Mouse (Mus musculus): Measurements from ENCODE around the gene Cdh13. TPM values are rescaled to one million over a fixed set of nuclear protein-coding genes. Genes with fewer than 3 reads are reported as not detected.

Cdh13 gene
- polyA plus RNA-seq, 2 experiments, result 9.3 to 25.2 TPM

- ATAC-seq (ENCODE audit: low FRiP score, low read depth), result no peak
Observed at GRCm38 (mm10) chr8:118290266-118290665, 6.7 kb downstream of the Cdh13 start.

GRCm38 (mm10) chr8:118296477-118296876 lies 12.9 kb downstream of the Cdh13 start:
- ATAC-seq (ENCODE audit: low FRiP score, low read depth) (no peak), DNase-seq (ENCODE audit: low spot score) (no peak)
- WGBS, result 82% methylated on average over 5 of the region's 5 CpGs

More at GRCm38 (mm10) chr8:118290266-118290665, 6.7 kb downstream of the Cdh13 start:
- no peak for TF ChIP-seq POLR2A (IDR thresholded peaks at IDR 0.05; ENCODE audit: borderline replicate concordance, extremely low read depth, insufficient read depth, insufficient read length)
- H3K27me3 ChIP-seq (ENCODE audit: control insufficient read depth, insufficient read depth, low read length), result peaks cover 15% of the 10 kb centered on the region; the same call in 1 of the 2 replicates
- no peaks in the 10 kb centered on the region for H3K36me3 ChIP-seq (ENCODE audit: control insufficient read depth, insufficient read depth, low read length)
- no peak overlapping the region for H3K9ac ChIP-seq (ENCODE audit: low read depth, low read length, severe bottlenecking)
- H3K4me1 ChIP-seq (ENCODE audit: control insufficient read depth, insufficient read depth, low read length), result peaks cover 7% of the 10 kb centered on the region; the same call in 1 of the 2 replicates
- DNase-seq (ENCODE audit: low spot score), result no peak
- H3K27ac ChIP-seq (replicated peaks; ENCODE audit: low read depth, low read length), result no peak overlapping the region
- H3K4me3 ChIP-seq (replicated peaks; ENCODE audit: low read length), result no peak overlapping the region
- no peaks in the 10 kb centered on the region for H3K9me3 ChIP-seq (ENCODE audit: control insufficient read depth, low read length)
- 65% methylated on average over 6 of the region's 6 CpGs for WGBS
- H3K4me2 ChIP-seq (replicated peaks; ENCODE audit: low read depth, low read length, severe bottlenecking), result no peak overlapping the region

GRCm38 (mm10) chr8:118306957-118307356 lies 23.4 kb downstream of the Cdh13 start:
- TF ChIP-seq POLR2A (IDR thresholded peaks at IDR 0.05; ENCODE audit: borderline replicate concordance, extremely low read depth, insufficient read depth, insufficient read length), result no peak
- Histone ChIP-seq H3K4me1 (ENCODE audit: control insufficient read depth, insufficient read depth, low read length) (no peaks in the 10 kb centered on the region), H3K27me3 (ENCODE audit: control insufficient read depth, insufficient read depth, low read length) (no peaks in the 10 kb centered on the region), H3K9me3 (ENCODE audit: control insufficient read depth, low read length) (no peaks in the 10 kb centered on the region), H3K9ac (ENCODE audit: low read depth, low read length, severe bottlenecking) (no peak overlapping the region), H3K27ac (replicated peaks; ENCODE audit: low read depth, low read length) (no peak overlapping the region), H3K4me3 (replicated peaks; ENCODE audit: low read length) (no peak overlapping the region), H3K4me2 (replicated peaks; ENCODE audit: low read depth, low read length, severe bottlenecking) (no peak overlapping the region), H3K36me3 (ENCODE audit: control insufficient read depth, insufficient read depth, low read length) (no peaks in the 10 kb centered on the region)
- WGBS, result 75% methylated on average over 10 of the region's 10 CpGs
- DNase-seq (ENCODE audit: low spot score), result no peak
- ATAC-seq (ENCODE audit: low FRiP score, low read depth), result no peak

More at GRCm38 (mm10) chr8:118296477-118296876, 12.9 kb downstream of the Cdh13 start:
- no peaks in the 10 kb centered on the region for H3K36me3 ChIP-seq (ENCODE audit: control insufficient read depth, insufficient read depth, low read length)
- H3K27me3 ChIP-seq (ENCODE audit: control insufficient read depth, insufficient read depth, low read length), result no peaks in the 10 kb centered on the region
- no peak overlapping the region for H3K4me3 ChIP-seq (replicated peaks; ENCODE audit: low read length)
- no peak overlapping the region for H3K27ac ChIP-seq (replicated peaks; ENCODE audit: low read depth, low read length)
- TF ChIP-seq POLR2A (IDR thresholded peaks at IDR 0.05; ENCODE audit: borderline replicate concordance, extremely low read depth, insufficient read depth, insufficient read length), result no peak
- H3K4me2 ChIP-seq (replicated peaks; ENCODE audit: low read depth, low read length, severe bottlenecking), result no peak overlapping the region
- H3K4me1 ChIP-seq (ENCODE audit: control insufficient read depth, insufficient read depth, low read length), result no peaks in the 10 kb centered on the region
- no peak overlapping the region for H3K9ac ChIP-seq (ENCODE audit: low read depth, low read length, severe bottlenecking)
- no peaks in the 10 kb centered on the region for H3K9me3 ChIP-seq (ENCODE audit: control insufficient read depth, low read length)

- H3K9me3 ChIP-seq (ENCODE audit: control insufficient read depth, low read length), result no peaks in the 10 kb centered on the region
- no peak for ATAC-seq (ENCODE audit: low FRiP score, low read depth)
- no peak overlapping the region for H3K4me3 ChIP-seq (replicated peaks; ENCODE audit: low read length)
- H3K27me3 ChIP-seq (ENCODE audit: control insufficient read depth, insufficient read depth, low read length), result no peaks in the 10 kb centered on the region
- H3K4me2 ChIP-seq (replicated peaks; ENCODE audit: low read depth, low read length, severe bottlenecking), result no peak overlapping the region
- WGBS, result 43% methylated on average over 3 of the region's 3 CpGs
- H3K4me1 ChIP-seq (ENCODE audit: control insufficient read depth, insufficient read depth, low read length), result peaks cover 2% of the 10 kb centered on the region; the same call in 1 of the 2 replicates
- TF ChIP-seq POLR2A (IDR thresholded peaks at IDR 0.05; ENCODE audit: borderline replicate concordance, extremely low read depth, insufficient read depth, insufficient read length), result no peak
- no peak overlapping the region for H3K27ac ChIP-seq (replicated peaks; ENCODE audit: low read depth, low read length)
- H3K9ac ChIP-seq (ENCODE audit: low read depth, low read length, severe bottlenecking), result no peak overlapping the region
- H3K36me3 ChIP-seq (ENCODE audit: control insufficient read depth, insufficient read depth, low read length), result no peaks in the 10 kb centered on the region
- no peak for DNase-seq (ENCODE audit: low spot score)
Observed at GRCm38 (mm10) chr8:118309106-118309505, 25.6 kb downstream of the Cdh13 start.

GRCm38 (mm10) chr8:118313426-118314187 lies 30.1 kb downstream of the Cdh13 start:
- DNase-seq (ENCODE audit: low spot score) (peak; percentile 36), ATAC-seq (ENCODE audit: low FRiP score, low read depth) (no peak)
- Histone ChIP-seq H3K36me3 (ENCODE audit: control insufficient read depth, insufficient read depth, low read length) (no peaks in the 10 kb centered on the region), H3K4me3 (replicated peaks; ENCODE audit: low read length) (no peak overlapping the region), H3K9me3 (ENCODE audit: control insufficient read depth, low read length) (no peaks in the 10 kb centered on the region), H3K27ac (replicated peaks; ENCODE audit: low read depth, low read length) (no peak overlapping the region), H3K27me3 (ENCODE audit: control insufficient read depth, insufficient read depth, low read length) (no peaks in the 10 kb centered on the region), H3K9ac (ENCODE audit: low read depth, low read length, severe bottlenecking) (no peak overlapping the region), H3K4me2 (replicated peaks; ENCODE audit: low read depth, low read length, severe bottlenecking) (no peak overlapping the region), H3K4me1 (ENCODE audit: control insufficient read depth, insufficient read depth, low read length) (peaks cover 2% of the 10 kb centered on the region; the same call in 1 of the 2 replicates)
- no peak for TF ChIP-seq POLR2A (IDR thresholded peaks at IDR 0.05; ENCODE audit: borderline replicate concordance, extremely low read depth, insufficient read depth, insufficient read length)
- 52% methylated on average over 17 of the region's 17 CpGs for WGBS

All from limb, embryonic 14.5 days (tissue).